Mouse (Mus musculus): ENCODE data around the gene Gm136. TPM values are rescaled to one million over a fixed set of nuclear protein-coding genes. Genes with fewer than 3 reads are reported as not detected.

The Gm136 gene
- total and polyA plus RNA-seq, 3 experiments = not detected

GRCm38 (mm10) chr4:34702231-34702630, 53.8 kb downstream of the Gm136 start:
- no peak for DNase-seq (ENCODE audit: low spot score)

GRCm38 (mm10) chr4:34701528-34701927, 54.5 kb downstream of the Gm136 start:
- Histone ChIP-seq H3K9me3 (replicated peaks) (no peaks in the 10 kb centered on the region), H3K4me3 (ENCODE audit: low read depth, low read length) (no peak overlapping the region), H3K36me3 (replicated peaks) (no peaks in the 10 kb centered on the region), H3K27me3 (ENCODE audit: insufficient read depth, low read length) (peaks cover 16% of the 10 kb centered on the region), H3K4me1 (ENCODE audit: insufficient read depth, low read depth, low read length) (peaks cover 3% of the 10 kb centered on the region)
- DNase-seq (ENCODE audit: low spot score) (no peak), ATAC-seq (ENCODE audit: extremely low read depth, insufficient number of reproducible peaks, low FRiP score, poor library complexity, severe bottlenecking) (0 out of 2 replicates have a peak, but pooled peaks have one; percentile 28)
- TF ChIP-seq TAL1 (conservative IDR thresholded peaks at IDR 0.05; ENCODE audit: low read depth, low read length) = no peak
- no peak for TF ChIP-seq GATA2 (IDR thresholded peaks at IDR 0.05; ENCODE audit: borderline replicate concordance, low read depth, low read length)
- no peak for TF ChIP-seq POLR2AphosphoS5 (IDR thresholded peaks at IDR 0.05; ENCODE audit: insufficient replicate concordance, low read depth, low read length)
- TF ChIP-seq CTCF (IDR thresholded peaks at IDR 0.05; ENCODE audit: low read depth, low read length) = peak; percentile 45
- no peak for TF ChIP-seq GATA1 (IDR thresholded peaks at IDR 0.05; ENCODE audit: borderline replicate concordance, low read length)

More at GRCm38 (mm10) chr4:34702231-34702630, 53.8 kb downstream of the Gm136 start:
- Histone ChIP-seq H3K9me3 (replicated peaks) (no peaks in the 10 kb centered on the region), H3K27me3 (ENCODE audit: insufficient read depth, low read length) (peaks cover 16% of the 10 kb centered on the region), H3K4me3 (ENCODE audit: low read depth, low read length) (no peak overlapping the region), H3K36me3 (replicated peaks) (no peaks in the 10 kb centered on the region), H3K4me1 (ENCODE audit: insufficient read depth, low read depth, low read length) (peaks cover 3% of the 10 kb centered on the region)
- TF ChIP-seq TAL1 (conservative IDR thresholded peaks at IDR 0.05; ENCODE audit: low read depth, low read length) (no peak), GATA1 (IDR thresholded peaks at IDR 0.05; ENCODE audit: borderline replicate concordance, low read length) (no peak), POLR2AphosphoS5 (IDR thresholded peaks at IDR 0.05; ENCODE audit: insufficient replicate concordance, low read depth, low read length) (no peak), GATA2 (IDR thresholded peaks at IDR 0.05; ENCODE audit: borderline replicate concordance, low read depth, low read length) (no peak), CTCF (IDR thresholded peaks at IDR 0.05; ENCODE audit: low read depth, low read length) (no peak)
- no peak for ATAC-seq (ENCODE audit: extremely low read depth, insufficient number of reproducible peaks, low FRiP score, poor library complexity, severe bottlenecking)

Other genes starting within 250 kb of the Gm136 start
- gene Akirin2, start 205.3 kb downstream of the Gm136 start, total RNA-seq (2014; fragmentation: Nextera tagmentation) = 66.6 and 80.4 TPM in 2 replicates
- 64.5 and 74.8 TPM in 2 replicates for gene Akirin2, start 205.3 kb downstream of the Gm136 start, total RNA-seq (2017)
- gene Akirin2, start 205.3 kb downstream of the Gm136 start, polyA plus RNA-seq (2012) = 68.1 and 90.5 TPM in 2 replicates
- 307 and 313 TPM in 2 replicates for gene Orc3, start 141.3 kb downstream of the Gm136 start, total RNA-seq (2014; fragmentation: Nextera tagmentation)
- 150 and 157 TPM in 2 replicates for gene Orc3, start 141.3 kb downstream of the Gm136 start, total RNA-seq (2017)
- gene Orc3, start 141.3 kb downstream of the Gm136 start, polyA plus RNA-seq (2012) = 6.2 and 6.7 TPM in 2 replicates
- gene Rars2, start 141.3 kb downstream of the Gm136 start, total RNA-seq (2014; fragmentation: Nextera tagmentation) = 76.8 and 93.8 TPM in 2 replicates
- gene Rars2, start 141.3 kb downstream of the Gm136 start, total RNA-seq (2017) = 49.3 and 54.9 TPM in 2 replicates
- gene Rars2, start 141.3 kb downstream of the Gm136 start, polyA plus RNA-seq (2012) = 2.9 and 5.2 TPM in 2 replicates
- 41.2 and 73.2 TPM in 2 replicates for gene Slc35a1, start 68.8 kb downstream of the Gm136 start, total RNA-seq (2014; fragmentation: Nextera tagmentation)
- gene Slc35a1, start 68.8 kb downstream of the Gm136 start, total RNA-seq (2017) = 41.5 and 52.6 TPM in 2 replicates
- gene Slc35a1, start 68.8 kb downstream of the Gm136 start, polyA plus RNA-seq (2012) = 4.0 and 4.7 TPM in 2 replicates
- not detected in 2 replicates for gene Cfap206, start 26.1 kb downstream of the Gm136 start, total RNA-seq (2014; fragmentation: Nextera tagmentation)
- gene Cfap206, start 26.1 kb downstream of the Gm136 start, total RNA-seq (2017) = 0.11 TPM in 1 of 2 replicates, not detected in the other
- gene Cfap206, start 26.1 kb downstream of the Gm136 start, polyA plus RNA-seq (2012) = not detected in 2 replicates
- 41.4 and 43.7 TPM in 2 replicates for gene Smim8, start 22.2 kb upstream of the Gm136 start, total RNA-seq (2014; fragmentation: Nextera tagmentation)
- gene Smim8, start 22.2 kb upstream of the Gm136 start, total RNA-seq (2017) = 66.0 and 92.9 TPM in 2 replicates
- 17.0 and 27.0 TPM in 2 replicates for gene Smim8, start 22.2 kb upstream of the Gm136 start, polyA plus RNA-seq (2012)
- gene Zfp292, start 126.7 kb upstream of the Gm136 start, total RNA-seq (2014; fragmentation: Nextera tagmentation) = 101 and 102 TPM in 2 replicates
- 61.6 and 77.5 TPM in 2 replicates for gene Zfp292, start 126.7 kb upstream of the Gm136 start, total RNA-seq (2017)
- 1.4 and 1.8 TPM in 2 replicates for gene Zfp292, start 126.7 kb upstream of the Gm136 start, polyA plus RNA-seq (2012)
- not detected in 2 replicates for gene Cga, start 137.5 kb upstream of the Gm136 start, total RNA-seq (2014; fragmentation: Nextera tagmentation)
- not detected in 2 replicates for gene Cga, start 137.5 kb upstream of the Gm136 start, total RNA-seq (2017)
- gene Cga, start 137.5 kb upstream of the Gm136 start, polyA plus RNA-seq (2012) = not detected in 2 replicates